Mouse (Mus musculus) cerebral cortex, adult 2 months (tissue): ENCODE data around the gene Slc24a4.

Experiments used
- WGBS: fragments of 180-500 bp; shearing (Covaris S2); methylation state at CpG from one replicate; pipeline ENCODE4 v1.1.7; 2018; 5-methylcytosine and 5-hydroxymethylcytosine counted together

Slc24a4 gene

GRCm38 (mm10) chr12:102309099-102309799 is 180.7 kb downstream of the Slc24a4 start:
- 91% methylated on average over 11 of the region's 11 CpGs for WGBS

- 78% methylated on average over 8 of the region's 8 CpGs for WGBS
Observed at GRCm38 (mm10) chr12:102309800-102310195, 181.3 kb downstream of the Slc24a4 start.

- WGBS, result 95% methylated on average over 3 of the region's 3 CpGs
Observed at GRCm38 (mm10) chr12:102310261-102310660, 181.7 kb downstream of the Slc24a4 start.

- WGBS, result 80% methylated on average over 5 of the region's 5 CpGs
Observed at GRCm38 (mm10) chr12:102311454-102311853, 182.9 kb downstream of the Slc24a4 start.
